Mouse (Mus musculus) embryonic stem cell, embryonic (primary cell): ENCODE data around the gene Tyms.

ENCODE experiments used
- CTCF ChIA-PET, 4 experiments: fragments of 300-600 bp in 2 of 4; fragments of 350-600 bp in 2 of 4; sonication (Branson Sonifier 250); formaldehyde crosslinking; loops; one replicate each; lab custom pipeline; 2022; ENCODE audit warnings: inconsistent platforms in 2 of 4; lab: Charles Lee
- POLR2A ChIA-PET, 4 experiments: fragments of 300-600 bp in 2 of 4; fragments of 350-600 bp in 2 of 4; sonication (Branson Sonifier 250); formaldehyde crosslinking; loops; one replicate each; lab custom pipeline; 2022; ENCODE audit warnings: antibody characterized with exemption in 4 of 4, inconsistent platforms in 1 of 4; lab: Charles Lee

The Tyms gene

DNA sequence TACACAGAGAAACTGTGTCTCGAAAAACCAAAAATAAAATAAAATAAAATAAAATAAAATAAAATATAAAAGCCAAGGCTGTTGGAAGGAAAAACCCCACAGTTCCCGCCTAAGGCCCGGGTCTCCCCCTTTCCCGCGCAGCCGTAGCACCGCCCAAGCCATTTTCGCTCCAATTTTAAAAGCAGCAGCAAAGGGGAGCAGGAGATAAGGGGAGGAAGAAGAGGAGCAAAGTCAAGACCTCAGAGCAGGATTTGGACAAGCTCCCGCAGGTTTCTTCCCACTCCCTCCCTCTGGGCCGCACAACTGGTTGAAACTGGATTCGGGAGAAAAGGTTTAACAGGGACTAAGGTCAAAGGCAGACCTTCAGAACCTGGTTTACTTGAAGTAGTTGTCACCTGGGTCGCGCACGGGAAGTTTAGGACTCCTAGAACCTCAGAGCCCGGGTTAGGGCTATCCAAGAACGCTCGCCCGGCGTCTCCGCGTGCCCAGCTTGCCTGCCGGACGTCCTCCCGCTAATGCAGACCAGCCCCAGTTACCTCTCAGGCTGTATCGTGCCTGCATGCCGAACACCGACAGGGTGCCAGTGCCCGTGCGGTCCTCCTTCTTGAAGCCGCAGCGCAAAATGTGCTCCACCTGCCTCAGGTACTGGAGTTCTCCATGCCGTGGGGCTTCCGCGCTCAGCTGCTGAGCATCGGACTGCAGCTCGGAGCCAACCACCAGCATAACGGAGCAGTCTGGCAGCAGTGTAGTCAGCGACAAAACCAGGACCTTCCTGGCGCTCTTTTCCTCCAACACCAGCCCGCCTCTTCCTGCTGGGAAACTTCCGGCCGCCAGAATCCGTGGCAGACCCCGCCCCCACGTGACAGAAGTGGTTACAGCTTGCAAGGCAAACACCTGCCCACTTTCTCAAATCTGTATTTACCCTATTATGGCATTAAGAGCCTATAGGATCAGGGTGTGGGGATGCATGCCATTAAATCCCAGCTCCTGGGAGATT lies at the start of gene Tyms:
Gene Tyms, minus strand, starts transcription at position 793 of the 997 bp plus-strand sequence.
- POLR2A ChIA-PET: interaction anchor here (0.6 to 4.2 kb wide), 27 partner anchors 9 to 349 kb away, joined by 3 to 51 read pairs (median 3); partner anchors contain the start of genes Hadha (in 2 of the 4), Hadhb (in 2 of the 4), Adgrf3 (in 1 of the 4) and Gm5129 (in 1 of the 4)
- CTCF ChIA-PET: interaction anchor here in 3 of 4 experiments (0.6 to 2.3 kb wide), 6 partner anchors 10 to 248 kb away, joined by 3 to 6 read pairs (median 3); partner anchors contain the start of gene Garem2 (in 1 of the 3)

GRCm38 (mm10) chr5:30122481-30122880 lies 49.1 kb upstream of the Tyms start:
- ChIA-PET POLR2A (interaction anchor here in 1 of 4 experiments (1.0 kb wide), 1 partner anchor 18 kb away, joined by 3 read pairs; the partner anchor contains the start of gene Garem2), CTCF (interaction anchor here in 1 of 4 experiments (0.7 kb wide), 1 partner anchor 219 kb away, joined by 4 read pairs; no protein-coding TSS in a partner anchor)

DNA sequence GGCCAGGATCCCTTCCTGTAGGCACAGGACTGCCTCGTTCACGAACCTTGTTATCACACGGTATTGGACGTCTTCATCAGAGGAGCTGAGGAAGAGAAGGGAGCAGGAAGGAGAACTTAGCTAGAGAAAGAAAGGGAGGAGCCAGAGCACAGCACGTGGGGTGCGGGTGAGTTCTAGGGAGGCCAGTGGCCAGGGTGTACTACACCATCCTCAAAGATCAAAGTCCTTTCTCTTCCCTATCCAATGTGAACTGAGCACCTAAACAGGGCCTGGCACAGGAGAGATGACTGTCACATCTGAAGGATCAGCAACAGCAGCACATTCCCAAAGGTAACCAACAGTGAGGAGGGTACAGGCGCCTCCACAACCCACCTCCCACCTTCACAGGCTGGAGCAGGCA lies 46.7 kb upstream of the Tyms start:
- ChIA-PET CTCF (interaction anchor here in 1 of 4 experiments (0.6 to 0.8 kb wide), 3 partner anchors 9 to 731 kb away, joined by 3 to 6 read pairs (median 3); partner anchors contain the start of gene Il6), POLR2A (interaction anchor here in 2 of 4 experiments (0.7 to 2.5 kb wide), 7 partner anchors 9 to 47 kb away, joined by 3 to 12 read pairs (median 4); partner anchors contain the start of genes Hadha (in 2 of the 2) and Hadhb (in 2 of the 2))

- ChIA-PET CTCF (no interaction called here), POLR2A (interaction anchor here in 2 of 4 experiments (0.6 to 2.5 kb wide), 4 partner anchors 9 to 36 kb away, joined by 3 to 12 read pairs (median 5); partner anchors contain the start of genes Hadha (in 2 of the 2) and Hadhb (in 2 of the 2))
Observed at GRCm38 (mm10) chr5:30119163-30119562, 45.7 kb upstream of the Tyms start.

- POLR2A ChIA-PET: no interaction called here
- CTCF ChIA-PET: no interaction called here
Observed at GRCm38 (mm10) chr5:30118018-30118417, 44.6 kb upstream of the Tyms start.

DNA sequence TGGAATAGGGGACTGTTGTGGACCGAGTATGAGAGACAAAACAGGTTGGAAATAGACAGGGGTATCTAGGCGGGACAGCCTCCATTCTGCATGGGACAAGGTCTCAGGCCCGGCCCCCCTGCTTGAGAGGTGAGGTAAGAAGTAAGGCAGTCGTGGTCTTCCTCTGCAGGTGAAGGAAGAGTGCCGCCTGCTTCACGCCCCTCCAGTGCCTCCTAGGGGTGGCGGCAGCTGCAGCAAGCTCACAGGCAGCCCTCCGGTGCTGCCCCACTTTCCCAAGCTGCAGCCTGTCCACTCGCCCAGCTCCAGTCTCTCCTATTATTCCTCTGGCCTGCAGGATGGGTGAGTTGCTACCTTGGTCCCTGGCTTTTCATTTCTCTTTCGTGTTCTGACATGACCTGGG lies 42.3 kb upstream of the Tyms start:
- POLR2A ChIA-PET: interaction anchor here in 3 of 4 experiments (1.0 to 2.4 kb wide), 7 partner anchors 8 to 737 kb away, joined by 3 to 8 read pairs (median 4); partner anchors contain the start of genes Hadha (in 1 of the 3), Hadhb (in 1 of the 3) and Lmbr1 (in 1 of the 3)
- CTCF ChIA-PET: interaction anchor here in 3 of 4 experiments (0.6 to 2.2 kb wide), 8 partner anchors 8 to 412 kb away, joined by 3 to 12 read pairs (median 4); partner anchors contain the start of genes Adgrf3 (in 1 of the 3) and Garem2 (in 1 of the 3)

- ChIA-PET POLR2A (interaction anchor here in 3 of 4 experiments (0.5 to 2.1 kb wide), 36 partner anchors 9 to 417 kb away, joined by 3 to 17 read pairs (median 3); partner anchors contain the start of genes Garem2 (in 3 of the 3), Hadha (in 3 of the 3), Hadhb (in 3 of the 3) and 3110082J24Rik (in 1 of the 3)), CTCF (interaction anchor here (0.5 to 3.0 kb wide), 28 partner anchors 8 to 1022 kb away, joined by 3 to 31 read pairs (median 4); partner anchors contain the start of genes Garem2 (in 3 of the 4), 3110082J24Rik (in 1 of the 4), Adgrf3 (in 1 of the 4) and Hadha (in 1 of the 4))
Observed at GRCm38 (mm10) chr5:30114761-30115140, 41.3 kb upstream of the Tyms start.

GRCm38 (mm10) chr5:30113881-30114760 lies 40.7 kb upstream of the Tyms start:
- CTCF ChIA-PET: interaction anchor here (0.5 to 3.0 kb wide), 29 partner anchors 9 to 1023 kb away, joined by 3 to 31 read pairs (median 3); partner anchors contain the start of genes Garem2 (in 3 of the 4), 3110082J24Rik (in 1 of the 4), Adgrf3 (in 1 of the 4) and Hadha (in 1 of the 4)
- POLR2A ChIA-PET: interaction anchor here in 3 of 4 experiments (0.5 to 2.1 kb wide), 41 partner anchors 9 to 934 kb away, joined by 3 to 17 read pairs (median 3); partner anchors contain the start of genes Garem2 (in 3 of the 3), Hadha (in 3 of the 3), Hadhb (in 3 of the 3) and 3110082J24Rik (in 1 of the 3)

DNA sequence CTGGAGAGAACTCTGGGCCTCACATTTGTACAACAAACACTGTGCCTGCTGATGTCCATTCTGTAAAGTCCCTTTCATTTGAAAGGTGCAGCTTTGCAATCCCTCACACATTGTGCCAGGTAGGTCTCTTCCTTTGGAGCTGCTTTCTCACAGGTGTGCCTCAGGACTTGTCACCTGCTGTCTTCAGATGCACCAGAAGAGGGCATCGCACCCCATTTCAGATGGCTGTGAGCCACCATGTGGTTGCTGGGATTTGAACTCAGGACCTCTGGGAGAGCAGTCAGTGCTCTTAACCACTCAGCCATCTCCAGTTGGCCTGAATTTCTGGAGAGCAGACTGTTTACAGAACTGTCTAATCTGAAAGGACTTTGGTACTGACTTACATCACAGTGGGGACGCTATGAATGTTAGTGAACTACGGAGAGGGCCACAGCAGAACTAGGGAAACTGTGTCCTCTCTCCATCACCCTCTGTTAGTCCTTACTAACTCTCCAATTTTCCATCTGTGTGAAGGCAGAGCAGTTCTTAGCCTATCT lies 39.2 kb upstream of the Tyms start:
- POLR2A ChIA-PET: interaction anchor here in 2 of 4 experiments (0.7 to 2.1 kb wide), 4 partner anchors 20 to 376 kb away, joined by 3 to 14 read pairs (median 3); partner anchors contain the start of gene Tyms (in 1 of the 2)
- CTCF ChIA-PET: interaction anchor here (0.5 to 3.0 kb wide), 11 partner anchors 8 to 662 kb away, joined by 3 to 31 read pairs (median 3); partner anchors contain the start of genes Garem2 (in 1 of the 4) and Mnx1 (in 1 of the 4)

- POLR2A ChIA-PET: no interaction called here
Observed at GRCm38 (mm10) chr5:30111771-30112170, 38.4 kb upstream of the Tyms start.

DNA sequence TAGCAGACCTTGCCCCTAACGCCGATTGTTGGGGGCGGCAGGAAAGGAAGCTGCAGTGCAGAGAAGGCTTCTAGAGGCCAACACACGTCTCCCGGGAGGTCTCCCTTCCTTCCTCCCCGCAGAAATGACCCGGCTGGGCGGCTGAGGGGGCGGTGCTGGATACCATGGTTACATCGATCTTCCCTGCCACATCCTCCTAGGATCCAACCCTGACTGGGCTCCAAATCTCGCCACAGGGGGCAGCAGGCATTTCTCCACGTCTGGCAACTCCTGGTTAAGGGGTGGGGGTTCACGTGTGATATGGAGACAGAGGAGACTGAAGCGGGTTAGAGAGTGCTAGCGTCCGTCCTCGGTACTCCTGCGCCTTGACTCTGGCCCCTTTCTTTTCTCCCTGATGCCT lies 37.7 kb upstream of the Tyms start:
- POLR2A ChIA-PET: interaction anchor here in 1 of 4 experiments (1.1 kb wide), 1 partner anchor 39 kb away, joined by 4 read pairs; no protein-coding TSS in a partner anchor
- CTCF ChIA-PET: interaction anchor here in 1 of 4 experiments (1.1 kb wide), 1 partner anchor 286 kb away, joined by 3 read pairs; no protein-coding TSS in a partner anchor

More at GRCm38 (mm10) chr5:30111771-30112170, 38.4 kb upstream of the Tyms start:
- CTCF ChIA-PET: interaction anchor here in 1 of 4 experiments (0.8 to 1.2 kb wide), 2 partner anchors 280 to 287 kb away, joined by 4 read pairs; no protein-coding TSS in a partner anchor

DNA sequence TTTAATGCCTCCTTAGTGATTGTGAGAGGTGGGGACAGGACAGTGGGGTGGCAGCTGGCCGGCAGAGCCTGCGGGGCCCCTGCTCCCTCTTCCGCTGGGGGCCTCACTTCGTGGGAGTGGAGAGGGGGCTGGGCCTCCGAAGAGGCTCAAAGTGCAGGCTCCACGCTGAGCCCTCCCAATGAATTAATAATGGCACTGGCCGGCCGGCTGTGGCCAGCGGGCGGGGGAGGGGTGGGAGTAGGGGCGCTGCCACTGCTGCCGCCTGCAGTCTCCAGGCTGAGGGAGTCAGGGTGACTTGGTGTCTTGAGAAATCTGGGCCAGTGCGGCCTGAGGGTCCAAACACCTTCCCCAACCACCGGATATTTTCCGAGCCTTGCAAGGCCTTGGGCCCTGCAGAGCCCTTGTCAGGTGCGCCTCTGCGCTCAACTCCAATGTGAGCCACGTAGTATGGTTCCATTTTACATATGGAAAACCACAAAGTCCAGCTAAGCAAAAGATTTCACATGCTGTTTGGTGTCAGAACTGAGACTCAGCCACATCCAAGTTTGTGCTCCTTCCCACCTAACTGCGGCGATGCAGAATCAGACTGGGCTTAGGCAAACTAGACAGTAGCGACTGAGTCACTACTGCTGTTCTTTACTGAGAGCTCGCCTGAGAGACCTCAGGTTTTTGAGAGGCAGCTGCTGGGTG lies 37.1 kb upstream of the Tyms start:
- ChIA-PET CTCF (interaction anchor here in 1 of 4 experiments (1.1 to 1.5 kb wide), 2 partner anchors 233 to 286 kb away, joined by 3 read pairs; no protein-coding TSS in a partner anchor), POLR2A (interaction anchor here in 1 of 4 experiments (1.1 kb wide), 1 partner anchor 38 kb away, joined by 4 read pairs; no protein-coding TSS in a partner anchor)

DNA sequence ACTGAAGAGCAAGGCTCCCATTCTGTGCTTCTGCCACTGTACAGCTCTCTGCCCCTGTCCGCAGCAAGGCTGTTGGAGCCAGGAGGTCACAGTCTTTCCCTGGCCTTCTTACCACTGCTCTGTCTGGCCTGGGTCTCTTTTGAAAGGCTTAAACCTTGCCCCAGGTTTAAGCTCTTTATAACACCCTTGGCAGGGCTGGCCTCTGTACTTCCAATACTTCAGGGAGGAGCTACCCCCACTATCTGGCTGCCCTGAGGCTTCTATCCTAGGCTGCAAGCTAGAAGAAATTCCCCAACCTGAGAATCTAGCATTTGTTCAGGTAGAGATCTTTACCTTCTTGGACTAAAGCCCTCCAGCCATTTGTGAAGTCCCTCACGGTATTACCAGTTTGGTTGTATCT lies 36.5 kb upstream of the Tyms start:
- ChIA-PET CTCF (interaction anchor here in 1 of 4 experiments (1.5 kb wide), 1 partner anchor 234 kb away, joined by 3 read pairs; no protein-coding TSS in a partner anchor), POLR2A (no interaction called here)

GRCm38 (mm10) chr5:30108233-30108632 lies 34.8 kb upstream of the Tyms start:
- ChIA-PET CTCF (no interaction called here), POLR2A (interaction anchor here in 3 of 4 experiments (0.8 to 1.2 kb wide), 4 partner anchors 8 to 842 kb away, joined by 3 to 4 read pairs (median 3); no protein-coding TSS in a partner anchor)

- CTCF ChIA-PET: interaction anchor here in 1 of 4 experiments (0.7 kb wide), 1 partner anchor 282 kb away, joined by 3 read pairs; no protein-coding TSS in a partner anchor
- POLR2A ChIA-PET: interaction anchor here in 3 of 4 experiments (0.8 to 1.2 kb wide), 7 partner anchors 9 to 842 kb away, joined by 3 to 4 read pairs (median 3); partner anchors contain the start of gene Tyms (in 1 of the 3)
Observed at GRCm38 (mm10) chr5:30107611-30108041, 34.2 kb upstream of the Tyms start.
